Mouse (Mus musculus): Measurements from ENCODE around the gene Tmem158.

GRCm38 (mm10) chr9:123275373-123275772, 14.8 kb upstream of the Tmem158 start:
- TF ChIP-seq POLR2A (IDR thresholded peaks at IDR 0.05; ENCODE audit: low read depth, low read length): no peak
- TF ChIP-seq CTCF (conservative IDR thresholded peaks at IDR 0.05; ENCODE audit: insufficient read depth, insufficient read length, low read depth, low read length): no peak
